ENCODE assay signal across 9 mouse cellular contexts in the genomic region with DNA sequence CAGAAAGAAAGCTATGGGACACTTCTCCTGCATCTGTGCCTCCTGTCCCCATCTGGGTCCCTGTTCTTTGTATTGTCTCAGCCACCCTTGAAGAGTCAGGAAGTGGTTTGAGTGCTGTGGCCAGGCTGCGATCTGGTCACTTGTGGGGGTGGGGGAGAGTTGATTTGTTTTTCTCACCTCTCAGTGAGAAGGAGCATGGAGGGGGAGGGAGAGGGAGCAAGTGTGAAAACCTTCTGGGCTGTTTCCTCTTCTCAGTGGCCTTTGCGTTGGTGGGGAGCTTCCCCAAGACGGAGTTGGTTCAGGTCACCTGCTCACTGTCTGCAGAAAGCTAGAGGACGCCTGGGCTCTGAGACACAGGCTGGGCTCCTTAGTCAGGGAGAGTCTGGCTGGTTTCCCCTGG.
DNase-seq lines count a peak whose midpoint lies in the region; ATAC-seq and TF ChIP-seq lines count a peak whose summit lies in the region.
"Had no signal": no experiment of that assay in that cellular context is flagged by ENCODE, and none has a peak within 500 bp of the region (broad histone marks: within the 10 kb centered on the region; RNA-seq: fewer than 3 reads in every experiment).

No protein-coding gene starts in this region.

- 0 out of 2 replicates have a peak, but pooled peaks cover 4% of the 10 kb centered on the region for H3K4me1 ChIP-seq in liver, adult 2 months (ENCODE audit: control insufficient read depth, insufficient read depth, low read length)
- peaks cover 19% of the 10 kb centered on the region for H3K4me1 ChIP-seq in liver, embryonic 11.5 days (replicated peaks; ENCODE audit: control insufficient read depth, insufficient read depth, low read length)
- H3K4me1 ChIP-seq in brown adipose tissue, adult 24 weeks (ENCODE audit: control insufficient read depth, insufficient read depth, insufficient read length, low read length), result peaks cover 46% of the 10 kb centered on the region
- H3K4me1 ChIP-seq in stomach, embryonic 15.5 days, result peaks cover 43% of the 10 kb centered on the region

- no peak overlapping the region for H3K27ac ChIP-seq in liver, adult 2 months (replicated peaks; ENCODE audit: insufficient read depth, low read depth, low read length)
- H3K27ac ChIP-seq in liver, embryonic 11.5 days (ENCODE audit: low read depth, low read length), result no peak overlapping the region
- H3K27ac ChIP-seq in brown adipose tissue, adult 24 weeks (replicated peaks; ENCODE audit: low read depth, low read length), result peak overlapping the region; percentile 36
- 0 out of 2 replicates have a peak overlapping the region, but pooled peaks have one; percentile 16 for H3K27ac ChIP-seq in stomach, embryonic 15.5 days

- no peaks in the 10 kb centered on the region for H3K36me3 ChIP-seq in liver, adult 2 months (ENCODE audit: control insufficient read depth, insufficient read depth, low read length)
- H3K36me3 ChIP-seq in liver, embryonic 11.5 days (ENCODE audit: control insufficient read depth, insufficient read depth, low read length), result no peaks in the 10 kb centered on the region
- H3K36me3 ChIP-seq in stomach, embryonic 15.5 days, result no peaks in the 10 kb centered on the region

- WGBS in liver, adult 2 months, result 81% methylated on average over 4 of the region's 4 CpGs
- WGBS in liver, embryonic 11.5 days, result 15% methylated on average over 4 of the region's 4 CpGs
- 48% methylated on average over 4 of the region's 4 CpGs for WGBS in stomach, embryonic 15.5 days

- H3K4me2 ChIP-seq in liver, embryonic 11.5 days, result no peak overlapping the region
- no peak overlapping the region for H3K4me2 ChIP-seq in stomach, embryonic 15.5 days

- H3K9me3 ChIP-seq in liver, embryonic 11.5 days (ENCODE audit: control insufficient read depth, low read length), result no peaks in the 10 kb centered on the region
- no peaks in the 10 kb centered on the region for H3K9me3 ChIP-seq in stomach, embryonic 15.5 days

- H3K4me3 ChIP-seq in liver, adult 2 months (ENCODE audit: insufficient read depth, low read depth, low read length), result no peak overlapping the region
- H3K4me3 ChIP-seq in liver, embryonic 11.5 days (ENCODE audit: low read depth, low read length), result no peak overlapping the region
- no peak overlapping the region for H3K4me3 ChIP-seq in brown adipose tissue, adult 24 weeks (ENCODE audit: insufficient read depth, low read depth, low read length)
- no peak overlapping the region for H3K4me3 ChIP-seq in stomach, embryonic 15.5 days (replicated peaks)

- no peak overlapping the region for H3K9ac ChIP-seq in liver, adult 2 months (ENCODE audit: low read depth, low read length)
- no peak overlapping the region for H3K9ac ChIP-seq in liver, embryonic 11.5 days (ENCODE audit: low read depth, low read length)
- H3K9ac ChIP-seq in stomach, embryonic 15.5 days, result no peak overlapping the region

- no peak for TF ChIP-seq CTCF in liver, adult 2 months (IDR thresholded peaks at IDR 0.05; ENCODE audit: low read depth, low read length)

- ATAC-seq in liver, embryonic 11.5 days (replicated peaks; ENCODE audit: low FRiP score), result no peak
- no peak for ATAC-seq in stomach, embryonic 15.5 days (ENCODE audit: insufficient read depth, low FRiP score, low read depth)

- no peak for TF ChIP-seq POLR2A in liver, adult 2 months (IDR thresholded peaks at IDR 0.05; ENCODE audit: extremely low read depth, insufficient read depth, low read length)

- H3K27me3 ChIP-seq in liver, adult 2 months (ENCODE audit: control insufficient read depth, insufficient read depth, low read length), result no peaks in the 10 kb centered on the region
- no peaks in the 10 kb centered on the region for H3K27me3 ChIP-seq in liver, embryonic 11.5 days (replicated peaks; ENCODE audit: control insufficient read depth, insufficient read depth, low read length)
- no peaks in the 10 kb centered on the region for H3K27me3 ChIP-seq in stomach, embryonic 15.5 days (replicated peaks)

- DNase-seq in liver, adult 2 months (ENCODE audit: extremely low read depth, low read depth, low spot score), result peak; percentile 18
- no peak for DNase-seq in liver, embryonic 11.5 days (ENCODE audit: low spot score)
- peak; percentile 64 for DNase-seq in lung, postnatal 25 days (ENCODE audit: low spot score)
- DNase-seq in kidney, adult 18-20 months, result no peak
- no peak for DNase-seq in layer of hippocampus, adult 18-20 months (ENCODE audit: low spot score in 2 of 2)
- no peak for DNase-seq in MN1 (ENCODE audit: low spot score)
- DNase-seq: cerebellum, adult 8-10 months had no signal

- no peaks in the 10 kb centered on the region for H3K79me2 ChIP-seq in liver, adult 2 months (ENCODE audit: control insufficient read depth, insufficient read depth, low read length)

Comparison
In these comparisons a context has a peak if more than half of its experiments do, and no peak if none do; other contexts are left out.
1. DNase-seq: peak in liver, adult 2 months (single experiment) and lung, postnatal 25 days (single experiment); none in liver, embryonic 11.5 days (single experiment), kidney, adult 18-20 months (single experiment), layer of hippocampus, adult 18-20 months (0 of 2) and MN1 (single experiment).
2. H3K27ac ChIP-seq: peak in brown adipose tissue, adult 24 weeks (single experiment) and stomach, embryonic 15.5 days (single experiment); none in liver, adult 2 months (single experiment) and liver, embryonic 11.5 days (single experiment).